Mouse (Mus musculus) stomach, embryonic 15.5 days (tissue): ENCODE data around the gene Col15a1. TPM values are rescaled to one million over a fixed set of nuclear protein-coding genes. Genes with fewer than 3 reads are reported as not detected.

ENCODE experiments used
- ATAC-seq: fragments of 200-750 bp; cut with Nextera tagmentation; 2 replicates; pipeline ENCODE4 v1.8.0; 2017; ENCODE audit warnings: low read depth, moderate number of reproducible peaks, moderate TSS enrichment; ENCODE audit not compliant: insufficient read depth, low FRiP score
- H3K27ac ChIP-seq: fragments of 300-500 bp; sonication (generic); 2 replicates; pipeline ENCODE4 v1.5.1; 2015; ENCODE audit warnings: mild to moderate bottlenecking, inconsistent platforms
- H3K27me3 ChIP-seq: fragments of 300-500 bp; sonication (generic); replicated peaks from 2 replicates; pipeline ENCODE4 v1.6.1; 2015; ENCODE audit warnings: inconsistent platforms
- H3K36me3 ChIP-seq: fragments of 300-500 bp; sonication (generic); 2 replicates; pipeline ENCODE4 v1.6.1; 2015; ENCODE audit warnings: inconsistent platforms
- H3K4me1 ChIP-seq: fragments of 300-500 bp; sonication (generic); 2 replicates; pipeline ENCODE4 v1.6.1; 2015; ENCODE audit warnings: inconsistent platforms
- H3K4me2 ChIP-seq: fragments of 300-500 bp; sonication (generic); 2 replicates; pipeline ENCODE4 v1.6.1; 2015; ENCODE audit warnings: mild to moderate bottlenecking, inconsistent platforms
- H3K4me3 ChIP-seq: fragments of 300-500 bp; sonication (generic); replicated peaks from 2 replicates; pipeline ENCODE4 v1.5.1; 2015; ENCODE audit warnings: inconsistent platforms
- H3K9ac ChIP-seq: fragments of 300-500 bp; sonication (generic); 2 replicates; pipeline ENCODE4 v1.6.1; 2015; ENCODE audit warnings: inconsistent platforms
- H3K9me3 ChIP-seq: fragments of 300-500 bp; sonication (generic); 2 replicates; pipeline ENCODE4 v1.6.1; 2016; ENCODE audit warnings: inconsistent platforms
- WGBS: fragments of 180-500 bp; shearing (Covaris S2); methylation state at CpG from one replicate; pipeline ENCODE4 v1.1.7; 2015; 5-methylcytosine and 5-hydroxymethylcytosine counted together
- polyA plus RNA-seq: library from polyadenylated mRNA; unstranded; fragments of >200 nt; fragmentation: Nextera tagmentation; extraction: Ambion mirVana; gene quantifications from 2 replicates; pipeline ENCODE4 v1.2.1, GENCODE M21; 2015

The Col15a1 gene
- polyA plus RNA-seq, 1 experiment from 2014 or later, result 23.7 TPM

GRCm38 (mm10) chr4:47362662-47363061 lies 154.7 kb downstream of the Col15a1 start:
- ATAC-seq, result no peak
- Histone ChIP-seq H3K9me3 (no peaks in the 10 kb centered on the region), H3K27me3 (no peaks in the 10 kb centered on the region), H3K4me3 (no peak overlapping the region), H3K36me3 (no peaks in the 10 kb centered on the region), H3K27ac (no peak overlapping the region), H3K9ac (no peak overlapping the region), H3K4me1 (peaks cover 4% of the 10 kb centered on the region; the same call in 1 of the 2 replicates), H3K4me2 (no peak overlapping the region)
- 84% methylated on average over 2 of the region's 2 CpGs for WGBS

Other genes with a start within 250 kb of the Col15a1 start
- 0.08 and 0.12 TPM in 2 replicates for gene Gabbr2, start 216.3 kb upstream of the Col15a1 start, polyA plus RNA-seq
- 4.5 and 5.0 TPM in 2 replicates for gene Anks6, start 150.7 kb upstream of the Col15a1 start, polyA plus RNA-seq
- 32.2 and 34.4 TPM in 2 replicates for gene Galnt12, start 116.3 kb upstream of the Col15a1 start, polyA plus RNA-seq
- 24.3 and 29.8 TPM in 2 replicates for gene Tgfbr1, start 145.1 kb downstream of the Col15a1 start, polyA plus RNA-seq